ENCODE assay signal across 8 mouse cellular contexts in genomic region chr1:93801741-93802238, GRCm38 (mm10). TPM values are rescaled to one million over a fixed set of nuclear protein-coding genes. Genes with fewer than 3 reads are reported as not detected.
A peak's percentile ranks its signal among the peaks of the same experiment; 100 is the strongest.
DNase-seq lines count a peak whose midpoint lies in the region; ATAC-seq and TF ChIP-seq lines count a peak whose summit lies in the region.

Dtymk (minus strand) TSS chr1:93801934.

- H3K36me3 ChIP-seq in heart, embryonic 10.5 days = peaks cover 49% of the 10 kb centered on the region
- peaks cover 53% of the 10 kb centered on the region for H3K36me3 ChIP-seq in kidney, embryonic 15.5 days

- no peak for TF ChIP-seq CTCF in bone marrow macrophage, adult 2 months (IDR thresholded peaks at IDR 0.05; ENCODE audit: low read depth, low read length)
- no peak for TF ChIP-seq CTCF in embryonic fibroblast, embryonic 13.5 days (IDR thresholded peaks at IDR 0.05; ENCODE audit: borderline replicate concordance, insufficient read depth, low read length)

- H3K4me1 ChIP-seq in bone marrow macrophage, adult 2 months (ENCODE audit: control insufficient read depth, insufficient read depth, low read length) = peaks cover 18% of the 10 kb centered on the region
- 0 out of 2 replicates have a peak, but pooled peaks cover 2% of the 10 kb centered on the region for H3K4me1 ChIP-seq in embryonic fibroblast, embryonic 13.5 days (ENCODE audit: control insufficient read depth, insufficient read depth, low read length)
- peaks cover 31% of the 10 kb centered on the region for H3K4me1 ChIP-seq in heart, embryonic 10.5 days
- H3K4me1 ChIP-seq in kidney, embryonic 15.5 days = peaks cover 41% of the 10 kb centered on the region

- peak within 1 kb of the TSS; percentile 90 for H3K4me3 ChIP-seq in bone marrow macrophage, adult 2 months (ENCODE audit: insufficient read depth, low read length)
- peak within 1 kb of the TSS; percentile 73 for H3K4me3 ChIP-seq in embryonic fibroblast, embryonic 13.5 days (ENCODE audit: insufficient read depth, low read length)
- peak within 1 kb of the TSS; percentile 82 for H3K4me3 ChIP-seq in heart, embryonic 10.5 days
- peak within 1 kb of the TSS; percentile 73 for H3K4me3 ChIP-seq in kidney, embryonic 15.5 days (replicated peaks)

- H3K4me2 ChIP-seq in kidney, embryonic 15.5 days = peak within 1 kb of the TSS; percentile 88

- under 1% methylated on average over 42 of the region's 42 CpGs for WGBS in heart, embryonic 10.5 days
- WGBS in kidney, embryonic 15.5 days = 0% methylated on average over 42 of the region's 42 CpGs

- peak within 1 kb of the TSS; percentile 91 for H3K27ac ChIP-seq in bone marrow macrophage, adult 2 months (ENCODE audit: insufficient read depth, low read depth, low read length)
- H3K27ac ChIP-seq in embryonic fibroblast, embryonic 13.5 days (ENCODE audit: insufficient read depth, low read length) = peak within 1 kb of the TSS; percentile 90
- peak within 1 kb of the TSS; percentile 94 for H3K27ac ChIP-seq in heart, embryonic 10.5 days
- H3K27ac ChIP-seq in kidney, embryonic 15.5 days = peak within 1 kb of the TSS; percentile 93

- H3K27me3 ChIP-seq in heart, embryonic 10.5 days (ENCODE audit: insufficient read depth, poor library complexity, severe bottlenecking) = no peaks in the 10 kb centered on the region
- H3K27me3 ChIP-seq in kidney, embryonic 15.5 days = no peaks in the 10 kb centered on the region

- DNase-seq in A20 (ENCODE audit: low read depth, low spot score) (peak; percentile 98), liver (peak; percentile 95)
- peak; percentile 98 for DNase-seq in heart, embryonic 10.5 days (ENCODE audit: low spot score)
- DNase-seq in spleen, postnatal 4 days (ENCODE audit: low spot score in 2 of 2) = peak; percentile 90 to 93

- TF ChIP-seq POLR2A in bone marrow macrophage, adult 2 months (IDR thresholded peaks at IDR 0.05; ENCODE audit: borderline replicate concordance, low read depth, low read length) = no peak
- peak; percentile 69 for TF ChIP-seq POLR2A in embryonic fibroblast, embryonic 13.5 days (IDR thresholded peaks at IDR 0.05; ENCODE audit: low read depth, low read length)

- H3K9ac ChIP-seq in kidney, embryonic 15.5 days = peak within 1 kb of the TSS; percentile 68

- H3K9me3 ChIP-seq in heart, embryonic 10.5 days = no peaks in the 10 kb centered on the region
- no peaks in the 10 kb centered on the region for H3K9me3 ChIP-seq in kidney, embryonic 15.5 days (replicated peaks)

- peak; percentile 43 for ATAC-seq in kidney, embryonic 15.5 days (replicated peaks; ENCODE audit: low FRiP score)
- peak; percentile 78 for ATAC-seq in monocyte, adult 5-6 weeks (replicated peaks; ENCODE audit: insufficient number of reproducible peaks, low FRiP score, low TSS enrichment, poor library complexity, severe bottlenecking)

RNA-seq across cellular contexts. Expression of gene Dtymk, which starts in this region (rescaled TPM):
- polyA plus RNA-seq in bone marrow macrophage, adult 2 months (2012; ENCODE audit: insufficient read depth, insufficient read length, missing spikeins) = 36.8 and 46.8 TPM in 2 replicates
- polyA plus RNA-seq in embryonic fibroblast, embryonic 13.5 days (2011; ENCODE audit: insufficient read length, low read depth, missing spikeins) = 81.7 and 95.6 TPM in 2 replicates
- polyA plus RNA-seq in heart, embryonic 10.5 days (2016; fragmentation: Nextera tagmentation; extraction: Ambion mirVana) = 214 and 261 TPM in 2 replicates
- polyA plus RNA-seq in kidney, embryonic 15.5 days (2015; fragmentation: Nextera tagmentation; extraction: Ambion mirVana) = 251 and 258 TPM in 2 replicates
- 27.4 to 45.3 TPM (median 39.4 TPM) in 3 replicates for total RNA-seq in monocyte, adult 5-6 weeks (2017)

Comparison
In these comparisons a context has a peak if more than half of its experiments do, and no peak if none do; other contexts are left out.
1. Peak in every context shown above with its lines: DNase-seq, ATAC-seq, H3K4me3 ChIP-seq and H3K27ac ChIP-seq.